Comparison of ENCODE assay signal across 19 mouse cellular contexts in genomic region chr2:65198605-65199004, GRCm38 (mm10).
"Had no signal": no experiment of that assay in that cellular context is flagged by ENCODE, and none has a peak within 500 bp of the region (broad histone marks: within the 10 kb centered on the region; RNA-seq: fewer than 3 reads in every experiment).

No protein-coding gene starts in this region.

- H3K4me1 ChIP-seq: limb, embryonic 13.5 days; liver, embryonic 13.5 days had no signal

- H3K27ac ChIP-seq: limb, embryonic 10.5 days; limb, embryonic 13.5 days; liver, embryonic 13.5 days; macrophage; stomach, postnatal 0 days had no signal

- H3K9me3 ChIP-seq: limb, embryonic 10.5 days; limb, embryonic 13.5 days; liver, embryonic 13.5 days had no signal

- H3K36me3 ChIP-seq: limb, embryonic 10.5 days; limb, embryonic 13.5 days; liver, embryonic 13.5 days had no signal

- H3K4me3 ChIP-seq: limb, embryonic 10.5 days; limb, embryonic 13.5 days; liver, embryonic 13.5 days had no signal

- H3K4me2 ChIP-seq: limb, embryonic 13.5 days; liver, embryonic 13.5 days; lung, embryonic 14.5 days; midbrain, embryonic 11.5 days had no signal

- ATAC-seq: lung, postnatal 0 days had no signal

- H3K9ac ChIP-seq: limb, embryonic 13.5 days; liver, embryonic 13.5 days; lung, embryonic 14.5 days had no signal

- DNase-seq: kidney, adult 18-20 months; kidney, adult 9 months; kidney, postnatal 14 days; kidney, postnatal 4 days; liver; liver, embryonic 13.5 days; lung, embryonic 14.5 days; midbrain, embryonic 14.5 days; right cerebral cortex, adult 18-20 months; right cerebral cortex, postnatal 14 days; right cerebral cortex, postnatal 4 days; thymus, adult 2 months; thymus, postnatal 14 days had no signal

- H3K27me3 ChIP-seq: limb, embryonic 13.5 days; liver, embryonic 13.5 days had no signal
